Mouse (Mus musculus) megakaryocyte, embryonic 14.5 days (primary cell): ENCODE results near the gene Gm5737.

Source experiments
- FLI1 ChIP-seq: IDR thresholded peaks from 2 replicates; pipeline ENCODE4 v1.6.1; 2012; ENCODE audit warnings: low read length, inconsistent platforms, mixed read lengths
- GATA1 ChIP-seq: IDR thresholded peaks from 3 replicates; pipeline ENCODE4 v1.6.1; 2012; ENCODE audit warnings: mixed read lengths, low read length, inconsistent platforms, borderline replicate concordance

DNA sequence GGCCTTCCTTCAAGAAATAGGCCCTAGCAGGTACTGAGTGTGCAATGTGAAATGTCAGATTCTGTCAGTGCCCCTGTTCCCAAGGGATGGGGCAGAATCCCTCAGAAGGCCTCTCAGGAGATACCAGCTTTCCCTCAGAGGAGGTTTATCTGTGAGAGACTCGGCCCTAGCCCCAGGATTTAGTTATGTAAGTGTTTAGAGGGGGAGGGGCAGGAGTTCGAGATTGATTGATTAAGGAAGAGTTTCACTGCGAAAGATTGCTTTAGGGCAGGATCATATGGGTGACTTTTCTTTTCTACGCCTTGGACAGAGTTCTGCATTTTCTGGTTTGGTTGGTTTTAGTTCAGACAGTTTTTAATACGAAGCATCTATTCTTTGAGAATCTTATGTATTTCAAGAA lies 51.3 kb downstream of the Gm5737 start:
- no peak for TF ChIP-seq GATA1
- TF ChIP-seq FLI1 = no peak
